Mouse (Mus musculus) bone marrow, adult 2 months (tissue): ENCODE measurements around the gene Strbp. TPM values are rescaled to one million over a fixed set of nuclear protein-coding genes. Genes with fewer than 3 reads are reported as not detected.

Experiments
- H3K27ac ChIP-seq: fragments of 200-500 bp; 2 replicates; pipeline ENCODE4 v1.5.1; 2012; ENCODE audit warnings: low read depth, mild to moderate bottlenecking, control low read depth, inconsistent platforms, low read length; ENCODE audit not compliant: control insufficient read depth, poor library complexity, insufficient read depth
- H3K4me1 ChIP-seq: fragments of 200-500 bp; 2 replicates; pipeline ENCODE4 v1.6.1; 2011; ENCODE audit warnings: low read length; ENCODE audit not compliant: control insufficient read depth, insufficient read depth
- H3K4me3 ChIP-seq: fragments of 200-500 bp; replicated peaks from 2 replicates; pipeline ENCODE3; 2011; ENCODE audit warnings: mild to moderate bottlenecking, low read depth, low read length, control low read depth; ENCODE audit not compliant: control insufficient read depth
- CTCF ChIP-seq: fragments of 200-500 bp; IDR thresholded peaks from 2 replicates; pipeline ENCODE4 v1.5.1; 2011; ENCODE audit warnings: low read length, control low read depth; ENCODE audit not compliant: control insufficient read depth, insufficient read depth
- POLR2A ChIP-seq: fragments of 200-500 bp; IDR thresholded peaks from 2 replicates; pipeline ENCODE4 v1.6.1; 2011; ENCODE audit warnings: low read depth, mild to moderate bottlenecking, control low read depth, low read length, borderline replicate concordance; ENCODE audit not compliant: control insufficient read depth
- WGBS: fragments of 180-500 bp; shearing (Covaris S2); methylation state at CpG from one replicate; pipeline ENCODE4 v1.1.7; 2018; 5-methylcytosine and 5-hydroxymethylcytosine counted together
- polyA plus RNA-seq: library from polyadenylated mRNA; stranded (reverse); fragments of >200 nt; gene quantifications from 2 replicates; pipeline ENCODE4 v1.2.4, GENCODE M21; 2011; ENCODE audit warnings: low replicate concordance; ENCODE audit not compliant: missing spikeins, insufficient read depth, insufficient read length

Strbp gene
- polyA plus RNA-seq, 1 experiment, result 28.3 TPM

GRCm38 (mm10) chr2:37741806-37742554, 38.3 kb upstream of the Strbp start:
- Histone ChIP-seq H3K4me3 (no peak overlapping the region), H3K4me1 (no peaks in the 10 kb centered on the region; the same call in 1 of the 2 replicates), H3K27ac (no peak overlapping the region)
- WGBS, result 72% methylated on average over 20 of the region's 20 CpGs
- TF ChIP-seq CTCF (no peak), POLR2A (no peak)

GRCm38 (mm10) chr2:37735807-37736188, 32.1 kb upstream of the Strbp start:
- H3K27ac ChIP-seq, result no peak overlapping the region
- WGBS, result 0% methylated on average over 1 of the region's 1 CpGs
- H3K4me3 ChIP-seq, result no peak overlapping the region
- H3K4me1 ChIP-seq, result peaks cover 7% of the 10 kb centered on the region
- TF ChIP-seq CTCF, result no peak
- TF ChIP-seq POLR2A, result no peak

DNA sequence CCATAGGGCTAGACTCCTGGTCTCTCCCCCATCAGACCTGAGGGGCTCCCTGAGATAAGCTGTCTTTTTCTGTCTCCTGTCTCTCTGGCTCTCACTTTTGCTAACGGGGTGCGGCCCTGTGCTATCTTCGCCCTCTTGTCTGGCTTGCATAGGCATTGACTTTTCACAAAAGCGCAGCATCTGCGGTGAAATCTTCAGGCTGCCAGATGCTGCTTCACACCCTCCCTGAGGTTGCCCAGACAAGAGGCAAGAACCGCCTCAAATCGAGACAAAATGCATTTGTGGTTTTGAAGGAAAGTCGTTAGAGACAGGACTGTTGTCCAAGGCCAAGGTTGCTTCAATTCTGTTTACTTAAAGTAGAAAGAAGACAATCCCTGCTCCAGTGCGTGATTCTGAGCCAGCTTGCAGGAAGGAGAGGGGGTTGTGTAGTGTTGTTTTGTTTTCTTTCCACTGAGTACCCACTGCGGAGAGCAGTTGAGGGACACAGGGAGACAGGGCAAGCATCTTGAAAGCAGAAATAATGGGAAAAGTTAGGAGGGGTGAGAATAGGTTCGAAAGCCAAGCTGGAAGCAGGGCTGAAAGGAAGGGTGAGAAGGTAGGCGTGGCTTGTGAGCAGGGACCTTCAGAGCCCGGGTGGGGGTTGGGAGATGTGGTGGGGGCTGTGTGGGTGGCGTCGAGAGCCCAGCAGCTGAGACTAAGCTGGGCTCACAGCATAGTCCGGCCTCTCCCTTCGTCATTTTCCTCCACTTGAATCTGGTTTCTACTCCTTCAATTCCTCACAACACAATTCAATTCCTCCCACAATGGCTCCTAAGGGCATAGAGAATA, 31.5 kb upstream of the Strbp start:
- Histone ChIP-seq H3K4me1 (peaks cover 7% of the 10 kb centered on the region), H3K4me3 (no peak overlapping the region), H3K27ac (no peak overlapping the region)
- WGBS, result 23% methylated on average over 17 of the region's 17 CpGs
- TF ChIP-seq POLR2A (no peak), CTCF (no peak)

GRCm38 (mm10) chr2:37731241-37731801, 27.7 kb upstream of the Strbp start:
- peak overlapping the region; percentile 38 for H3K27ac ChIP-seq
- TF ChIP-seq POLR2A (no peak), CTCF (no peak)
- WGBS, result 11% methylated on average over 5 of the region's 5 CpGs

DNA sequence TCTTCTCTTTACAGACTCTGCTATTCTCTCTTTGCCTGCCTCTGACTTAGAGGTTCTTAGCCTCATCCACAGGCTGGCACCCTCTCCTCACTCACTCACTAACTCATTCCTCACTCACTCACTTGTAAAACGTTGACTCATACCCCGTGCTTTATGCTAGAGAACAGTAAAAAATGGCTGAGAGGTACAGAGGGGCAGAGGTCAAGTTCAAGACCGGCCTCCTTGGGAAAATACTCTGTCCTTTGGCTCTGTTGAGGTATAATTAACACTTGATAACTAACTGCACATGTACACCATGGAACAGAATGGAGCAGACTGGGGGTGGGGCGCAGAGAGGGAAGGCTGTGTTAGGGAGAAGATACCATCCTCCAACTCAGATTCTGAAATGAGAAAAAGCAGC, 20.6 kb upstream of the Strbp start:
- Histone ChIP-seq H3K27ac (no peak overlapping the region), H3K4me3 (no peak overlapping the region), H3K4me1 (no peaks in the 10 kb centered on the region)
- WGBS, result 76% methylated on average over 4 of the region's 4 CpGs
- no peak for TF ChIP-seq POLR2A
- TF ChIP-seq CTCF, result no peak

More at GRCm38 (mm10) chr2:37731241-37731801, 27.7 kb upstream of the Strbp start:
- Histone ChIP-seq H3K4me1 (peaks cover 6% of the 10 kb centered on the region), H3K4me3 (no peak overlapping the region)

DNA sequence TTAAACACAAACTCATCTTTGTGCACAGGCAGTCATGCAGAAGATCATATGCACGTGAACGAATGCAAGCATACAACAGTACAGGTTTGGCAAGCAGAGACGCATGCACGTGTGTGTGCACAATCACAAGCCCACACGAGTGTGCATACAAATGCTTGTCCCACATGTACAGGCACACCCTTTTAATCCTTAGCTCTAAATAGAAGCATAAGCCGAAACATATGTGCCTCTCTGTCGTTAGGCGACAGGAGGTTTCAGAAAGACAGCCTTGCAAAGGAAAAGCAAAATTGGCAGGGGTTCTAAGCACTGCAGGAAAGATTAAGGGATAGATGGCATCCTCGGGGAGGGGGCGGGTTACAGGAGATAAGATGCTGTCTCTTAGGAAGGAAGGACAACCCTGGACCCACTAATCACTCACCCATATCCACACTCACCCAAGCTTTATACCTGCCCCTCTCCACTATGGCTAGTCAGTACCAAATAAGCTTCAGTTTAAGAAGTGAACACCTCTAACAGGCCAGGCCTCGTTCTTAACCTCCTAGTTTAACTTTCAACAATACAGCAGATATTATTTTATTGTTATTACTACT, 19.9 kb upstream of the Strbp start:
- Histone ChIP-seq H3K4me3 (no peak overlapping the region), H3K27ac (no peak overlapping the region), H3K4me1 (no peaks in the 10 kb centered on the region)
- 86% methylated on average over 11 of the region's 11 CpGs for WGBS
- TF ChIP-seq POLR2A (no peak), CTCF (no peak)

DNA sequence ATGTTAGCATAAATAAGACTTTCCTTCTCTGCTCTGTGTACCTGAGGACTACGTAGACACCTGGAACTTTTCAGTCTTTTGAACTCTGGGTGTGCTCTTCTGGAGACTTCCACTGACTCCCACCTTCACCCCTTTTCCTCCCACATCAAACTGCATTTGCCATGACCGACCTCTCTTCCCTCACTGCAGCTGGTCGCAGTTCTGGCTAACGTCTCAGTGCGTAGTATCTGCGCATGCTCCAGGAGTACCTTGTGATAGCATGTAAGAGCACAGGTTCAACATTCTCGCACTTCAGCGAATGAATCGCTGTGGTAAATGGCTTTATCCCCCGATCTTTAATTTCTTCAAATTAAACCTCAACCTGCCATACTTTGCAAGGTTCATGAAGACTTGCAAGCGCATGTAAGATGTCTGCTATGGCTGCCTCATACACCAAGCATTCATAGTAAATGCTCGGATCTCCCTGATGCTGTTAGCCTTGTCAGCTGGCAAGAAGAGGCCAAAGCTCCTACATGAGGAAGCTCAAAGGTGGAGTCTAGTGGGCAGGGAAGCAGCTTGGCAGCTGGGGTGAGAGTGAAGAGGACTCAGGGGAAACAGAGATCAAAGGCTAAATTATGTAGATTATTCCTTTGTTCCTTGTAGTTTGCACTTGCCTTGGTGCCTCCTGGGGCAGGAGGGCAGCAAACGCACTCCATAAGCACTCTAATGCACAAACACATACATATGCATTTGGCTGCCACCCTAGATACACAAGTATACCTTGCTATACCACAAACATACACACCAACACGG, 19.2 kb upstream of the Strbp start:
- no peaks in the 10 kb centered on the region for H3K4me1 ChIP-seq
- no peak overlapping the region for H3K4me3 ChIP-seq
- no peak for TF ChIP-seq POLR2A
- TF ChIP-seq CTCF, result no peak
- 88% methylated on average over 14 of the region's 14 CpGs for WGBS
- H3K27ac ChIP-seq, result no peak overlapping the region
